Mouse (Mus musculus) ovary, postnatal 10 days (tissue): ENCODE measurements around the gene Nmu.

Experiments
- DNase-seq: peaks from one replicate; pipeline ENCODE4 v3.0.0; 2022; ENCODE audit warnings: low spot score

The Nmu gene

GRCm38 (mm10) chr5:76363453-76364104 lies at the start of gene Nmu:
Gene Nmu (minus strand): TSS chr5:76363788.
- no peak for DNase-seq

DNA sequence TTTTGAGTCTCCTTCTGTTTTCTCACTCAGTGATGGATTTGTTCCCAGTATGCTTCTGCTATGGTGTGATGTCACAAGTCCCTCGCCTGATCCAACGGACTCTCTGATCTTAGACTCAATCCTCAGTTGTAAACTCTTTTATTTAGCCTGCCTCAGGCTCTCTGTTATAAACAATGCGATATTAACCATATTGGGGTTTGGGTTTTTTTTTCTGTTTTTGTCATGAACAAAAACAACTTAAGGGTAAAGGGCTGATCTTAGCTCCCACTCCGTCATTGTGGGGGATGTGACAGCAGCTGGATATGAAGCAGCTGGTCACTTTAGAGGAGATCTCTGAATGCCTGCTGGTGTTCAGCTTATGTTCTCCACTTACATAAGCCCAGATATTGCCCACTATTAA lies 48.1 kb upstream of the Nmu start:
- no peak for DNase-seq

GRCm38 (mm10) chr5:76394382-76394781 lies 30.8 kb upstream of the Nmu start:
- no peak for DNase-seq

DNA sequence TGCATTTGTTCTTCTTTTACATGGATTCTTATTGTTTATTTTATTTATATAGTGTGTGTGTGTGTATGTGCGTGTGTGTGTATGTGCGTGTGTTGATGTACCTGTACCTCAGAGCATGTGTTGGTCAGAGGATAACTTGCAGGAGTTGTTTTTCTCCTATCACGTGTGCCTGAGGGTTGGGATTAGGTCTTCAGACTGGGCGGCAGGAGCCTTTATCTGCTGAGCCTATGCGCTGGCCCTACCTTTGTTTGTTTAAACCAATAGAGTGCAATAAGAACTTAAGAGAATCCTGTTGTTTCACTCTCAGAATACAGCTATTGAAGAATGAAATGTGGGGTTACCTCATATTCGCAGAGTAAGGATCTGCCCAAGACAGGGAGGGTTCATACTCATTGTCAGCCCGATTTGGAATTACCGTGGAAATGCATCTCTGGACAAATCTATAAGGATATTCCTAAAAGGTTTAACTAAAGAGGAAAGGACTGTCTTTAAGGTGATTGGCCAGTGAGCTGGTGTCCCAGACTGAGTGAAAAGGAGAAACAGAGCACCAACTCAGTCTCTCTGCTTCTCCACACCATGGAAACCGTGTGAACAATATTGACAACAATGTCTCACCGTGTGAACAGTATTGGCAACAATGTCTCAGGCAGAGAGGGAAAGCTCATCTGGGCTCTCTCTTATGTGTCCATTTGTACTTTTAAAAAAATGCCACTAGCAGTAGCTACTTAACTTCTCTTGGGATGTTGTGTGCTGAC lies 25.6 kb upstream of the Nmu start:
- no peak for DNase-seq

- no peak for DNase-seq
Measured at GRCm38 (mm10) chr5:76388474-76388873, 24.9 kb upstream of the Nmu start.

DNA sequence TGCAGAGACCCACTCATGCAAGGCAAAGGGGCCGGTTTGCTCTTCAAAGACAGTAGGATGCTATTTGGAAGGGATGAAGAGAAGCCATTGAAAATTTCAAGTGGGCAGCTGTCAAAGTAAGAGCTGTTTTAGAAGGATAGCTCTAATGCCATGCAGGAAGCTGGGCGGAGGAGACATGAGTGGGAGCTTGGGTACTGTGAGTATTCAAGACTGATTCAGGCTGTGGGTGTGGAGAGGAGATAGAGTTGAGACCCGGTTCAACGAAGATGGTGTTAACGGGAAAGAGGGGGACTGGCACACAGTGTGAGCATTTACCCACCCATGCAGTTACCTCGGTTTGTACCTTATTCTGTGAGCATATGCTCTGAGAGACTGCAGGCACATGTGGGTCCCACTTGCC lies 20.1 kb upstream of the Nmu start:
- DNase-seq, result no peak

GRCm38 (mm10) chr5:76381836-76382235 lies 18.2 kb upstream of the Nmu start:
- no peak for DNase-seq

DNA sequence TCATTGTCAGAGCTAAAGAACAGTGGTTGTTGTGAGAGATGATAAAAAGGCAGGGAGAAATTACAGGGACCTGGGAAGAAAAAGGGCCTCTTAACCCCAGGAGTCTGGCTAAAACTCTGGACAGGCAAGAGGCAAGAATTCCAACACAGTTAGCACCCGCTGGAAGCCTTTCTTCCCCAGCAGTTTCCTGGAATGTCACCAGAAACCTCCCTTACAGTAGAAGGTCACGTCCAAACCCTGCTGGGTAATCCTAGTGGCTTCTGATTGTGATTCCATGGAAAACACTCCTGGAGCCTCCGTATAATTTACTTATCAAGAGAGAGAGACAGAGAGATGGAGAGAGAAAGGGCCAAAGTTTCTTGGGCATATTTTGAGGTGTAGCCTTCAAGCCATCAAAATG lies 15.6 kb upstream of the Nmu start:
- no peak for DNase-seq

DNA sequence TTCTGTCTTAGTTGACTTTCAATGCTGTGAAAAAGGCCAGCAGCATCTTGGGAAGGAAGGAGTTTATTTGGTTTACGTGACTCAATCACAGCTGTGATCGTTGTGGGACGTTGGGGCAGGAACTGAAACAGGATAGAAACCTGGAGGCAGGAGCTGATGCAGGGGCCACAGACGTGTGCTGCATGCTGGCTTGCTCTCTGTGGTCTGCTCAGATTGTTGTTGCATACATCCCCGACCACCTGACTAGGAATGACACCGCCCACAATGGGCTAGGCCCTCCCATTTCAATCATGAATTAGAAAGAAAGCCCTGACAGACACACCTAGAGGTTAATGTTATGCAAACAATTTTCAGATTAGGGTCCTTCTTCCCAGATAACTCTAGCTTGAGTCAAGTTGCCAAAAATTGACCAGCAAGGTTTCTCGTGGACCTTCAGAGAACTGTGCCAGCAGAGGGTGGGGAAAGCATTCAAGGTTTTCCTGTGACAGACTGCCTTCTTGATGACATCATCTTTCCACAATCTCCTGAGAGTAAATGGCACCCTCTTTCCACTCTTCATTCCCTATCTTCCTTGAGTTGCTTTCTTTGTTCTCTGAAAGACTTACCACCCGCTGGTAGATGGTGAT lies 5.7 kb upstream of the Nmu start:
- no peak for DNase-seq

DNA sequence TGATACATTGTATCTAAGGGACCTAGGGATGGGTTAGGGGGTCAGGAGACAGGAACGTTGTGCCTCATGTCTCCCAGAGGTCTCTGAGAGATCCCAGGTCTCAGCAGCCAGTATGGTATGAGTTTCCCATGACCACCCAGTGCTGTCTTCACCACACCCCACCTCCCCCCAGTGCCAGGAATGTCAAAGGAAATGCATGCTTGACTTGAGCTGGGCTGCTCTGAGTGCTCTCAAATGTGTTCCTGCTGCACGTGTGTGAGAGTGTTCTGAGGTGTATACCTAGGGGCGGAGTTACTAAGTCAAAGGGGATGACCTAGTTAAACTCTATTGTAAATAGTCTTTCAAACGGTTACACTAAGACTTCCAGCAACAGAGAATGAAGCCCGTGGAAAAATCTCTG lies 1.8 kb upstream of the Nmu start:
- DNase-seq, result no peak

GRCm38 (mm10) chr5:76360786-76361185 lies 2.8 kb downstream of the Nmu start:
- DNase-seq, result no peak

DNA sequence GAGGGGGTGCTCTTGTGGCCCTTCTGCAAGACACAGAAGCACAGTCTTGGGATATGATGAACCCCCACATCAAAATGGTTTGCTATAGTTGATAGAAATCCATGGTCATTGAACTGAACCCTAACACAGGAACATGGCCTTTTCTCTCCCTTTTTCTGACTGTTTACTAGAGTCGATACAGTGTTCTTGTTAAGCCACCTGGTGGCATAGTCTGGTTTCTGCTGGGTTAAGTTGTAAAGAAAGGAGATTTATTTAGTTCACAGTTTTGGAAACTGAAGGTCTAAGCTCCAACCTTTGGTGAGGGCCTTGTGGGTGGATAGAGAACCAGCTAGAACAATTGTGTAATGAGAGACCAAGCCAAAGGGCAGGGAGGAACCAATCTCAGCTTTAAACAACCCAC lies 3.5 kb downstream of the Nmu start:
- DNase-seq, result no peak

- no peak for DNase-seq
Measured at GRCm38 (mm10) chr5:76351953-76352611, 11.5 kb downstream of the Nmu start.

DNA sequence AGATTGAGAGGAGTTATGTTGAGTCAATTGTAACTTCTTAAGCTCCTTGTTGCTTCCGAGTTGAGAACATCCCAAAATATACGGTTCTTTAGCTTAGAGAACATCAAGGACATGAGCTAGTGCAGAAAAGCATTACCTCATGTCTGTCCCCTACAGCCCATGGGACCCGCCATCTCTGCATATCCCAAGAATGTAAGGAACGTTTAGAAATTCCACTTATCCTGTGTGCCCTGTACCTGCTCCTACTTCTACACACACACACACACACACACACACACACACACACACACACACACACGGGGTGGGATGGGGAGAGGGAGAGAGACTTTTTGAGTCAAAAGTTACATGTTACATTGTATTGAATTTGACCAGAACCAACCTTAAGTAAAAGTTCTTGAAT lies 12.1 kb downstream of the Nmu start:
- no peak for DNase-seq

DNA sequence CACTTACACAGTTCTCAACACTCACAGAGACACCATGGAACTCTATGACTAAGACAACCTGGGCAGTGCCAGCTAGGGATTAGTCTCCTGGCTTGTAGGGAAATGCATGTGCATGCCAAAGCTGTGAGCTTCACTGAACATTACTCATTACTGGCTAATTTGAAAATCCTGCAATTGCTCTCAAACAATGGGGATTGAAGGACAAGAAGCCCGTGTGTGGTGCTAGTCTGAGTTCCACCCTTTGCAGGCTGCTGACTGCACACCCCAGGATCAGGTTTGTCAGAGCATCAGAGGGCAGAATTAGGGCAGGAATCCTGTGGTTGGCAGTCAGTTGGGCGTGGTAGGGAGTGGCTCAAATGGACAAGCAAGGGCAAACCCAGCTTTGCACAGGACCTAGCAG lies 17.5 kb downstream of the Nmu start:
- DNase-seq, result no peak

GRCm38 (mm10) chr5:76340931-76341330 lies 22.7 kb downstream of the Nmu start:
- no peak for DNase-seq

- no peak for DNase-seq
Measured at GRCm38 (mm10) chr5:76337100-76337499, 26.5 kb downstream of the Nmu start.

DNA sequence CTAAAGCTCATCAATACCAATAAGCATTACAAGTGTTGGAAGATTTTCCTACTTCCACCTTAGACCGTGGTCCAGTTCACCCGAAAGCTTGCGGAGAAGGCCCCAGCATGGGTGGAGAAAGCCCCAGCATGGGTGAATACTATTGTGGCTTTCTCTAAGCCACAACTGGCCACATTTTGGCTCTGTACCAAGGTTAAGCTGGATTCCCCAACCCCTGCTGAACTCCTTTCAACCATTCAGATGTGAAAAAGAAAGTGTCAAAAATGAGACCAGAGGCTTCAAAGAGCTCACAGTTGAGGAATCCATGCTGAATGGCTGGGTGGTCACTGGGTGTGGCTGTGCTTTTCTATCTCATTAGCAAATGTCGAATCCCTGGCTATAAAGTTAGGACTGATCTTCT lies 29.8 kb downstream of the Nmu start:
- no peak for DNase-seq

DNA sequence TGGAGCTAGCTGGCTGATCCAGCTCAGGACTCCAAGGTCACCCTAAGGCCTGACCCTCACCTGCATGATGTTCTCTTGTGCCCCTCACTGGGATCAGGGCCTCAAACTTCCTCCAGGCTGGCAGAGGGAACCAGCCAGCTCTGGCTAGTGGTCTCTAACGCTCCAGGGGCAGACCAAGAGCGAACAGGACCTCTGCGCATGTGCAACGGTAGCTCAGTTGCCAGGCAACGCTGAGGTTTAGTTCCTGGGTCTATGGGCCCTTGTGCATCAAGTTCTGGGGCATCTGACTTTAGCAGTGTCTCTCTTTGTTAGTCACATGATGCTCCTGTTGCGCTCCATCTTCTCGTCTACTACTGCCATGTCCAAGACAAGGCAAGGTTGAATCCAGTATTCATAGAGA lies 32.6 kb downstream of the Nmu start, which contains the start of gene Pdcl2:
Gene Pdcl2, minus strand, starts transcription at position 204 of the 400 bp plus-strand sequence.
- DNase-seq, result no peak

DNA sequence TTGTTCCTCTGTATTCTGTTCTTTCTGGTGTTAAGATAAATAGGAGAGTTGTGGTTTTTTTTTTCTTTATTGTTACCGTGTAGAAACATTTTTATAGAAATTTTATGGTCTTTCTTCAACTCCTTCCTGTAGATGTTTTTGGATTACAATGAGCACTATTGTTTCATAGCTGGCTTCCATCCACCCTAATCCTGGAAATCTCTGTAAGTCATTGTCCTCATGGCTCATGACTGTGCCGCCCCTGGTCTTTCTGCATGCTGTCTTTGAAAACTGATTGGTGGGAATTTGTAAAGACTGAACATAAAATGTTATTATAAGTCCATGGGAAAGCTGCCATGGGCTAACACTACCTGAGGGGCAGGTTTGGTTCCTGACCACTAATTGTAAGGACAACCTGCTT lies 36.3 kb downstream of the Nmu start:
- DNase-seq, result no peak

DNA sequence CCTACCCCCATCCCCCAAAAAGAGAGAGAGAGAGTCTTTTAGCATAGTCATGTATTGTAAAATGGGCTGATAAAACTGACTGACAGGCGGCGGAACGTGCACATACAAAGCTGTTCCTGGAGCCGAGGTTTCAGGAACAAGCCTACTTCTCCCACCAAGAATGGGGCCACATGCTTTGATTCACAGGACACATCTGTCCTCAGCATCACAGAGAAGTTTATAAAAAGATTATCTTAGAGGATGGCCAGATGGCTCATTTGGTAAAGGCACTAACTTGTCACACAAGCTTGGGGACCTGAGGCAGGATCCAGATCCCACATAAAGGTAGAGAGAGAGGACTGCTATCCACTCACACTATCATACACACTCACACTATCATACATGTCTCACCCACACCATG lies 38.5 kb downstream of the Nmu start:
- DNase-seq, result no peak

- DNase-seq, result no peak
Measured at GRCm38 (mm10) chr5:76321249-76322196, 42.1 kb downstream of the Nmu start.
